Mouse (Mus musculus): ENCODE measurements around the gene Nup210.

Nup210 gene

GRCm38 (mm10) chr6:91116244-91117145 lies at the start of gene Nup210:
Gene Nup210, minus strand, starts transcription at chr6:91116829.
- peak; percentile 96 for DNase-seq

GRCm38 (mm10) chr6:91165210-91165609 lies 48.6 kb upstream of the Nup210 start:
- DNase-seq = peak; percentile 85

- no peak for DNase-seq
Observed at GRCm38 (mm10) chr6:91164584-91164983, 48.0 kb upstream of the Nup210 start.

GRCm38 (mm10) chr6:91163195-91163911 lies 46.7 kb upstream of the Nup210 start:
- peak; percentile 94 for DNase-seq

DNA sequence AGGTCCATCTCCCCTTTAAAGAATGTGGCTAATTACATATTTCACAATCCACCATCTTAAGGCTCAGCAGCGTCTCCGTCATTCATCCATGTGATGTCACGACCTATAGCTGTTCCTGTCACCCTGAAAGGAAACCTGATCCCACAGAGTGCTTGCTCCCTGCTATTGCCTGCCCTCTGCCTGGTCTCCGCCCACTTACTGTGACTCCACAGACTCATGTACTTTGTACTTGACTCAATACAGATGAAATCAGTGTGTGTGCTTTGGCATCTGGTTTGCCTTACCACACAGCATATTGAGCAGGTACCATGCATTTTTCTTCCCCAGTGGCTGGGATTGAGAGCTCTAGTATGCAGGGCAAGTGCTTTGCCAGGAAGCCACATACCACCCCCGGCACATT lies 45.7 kb upstream of the Nup210 start:
- DNase-seq = peak; percentile 76

DNA sequence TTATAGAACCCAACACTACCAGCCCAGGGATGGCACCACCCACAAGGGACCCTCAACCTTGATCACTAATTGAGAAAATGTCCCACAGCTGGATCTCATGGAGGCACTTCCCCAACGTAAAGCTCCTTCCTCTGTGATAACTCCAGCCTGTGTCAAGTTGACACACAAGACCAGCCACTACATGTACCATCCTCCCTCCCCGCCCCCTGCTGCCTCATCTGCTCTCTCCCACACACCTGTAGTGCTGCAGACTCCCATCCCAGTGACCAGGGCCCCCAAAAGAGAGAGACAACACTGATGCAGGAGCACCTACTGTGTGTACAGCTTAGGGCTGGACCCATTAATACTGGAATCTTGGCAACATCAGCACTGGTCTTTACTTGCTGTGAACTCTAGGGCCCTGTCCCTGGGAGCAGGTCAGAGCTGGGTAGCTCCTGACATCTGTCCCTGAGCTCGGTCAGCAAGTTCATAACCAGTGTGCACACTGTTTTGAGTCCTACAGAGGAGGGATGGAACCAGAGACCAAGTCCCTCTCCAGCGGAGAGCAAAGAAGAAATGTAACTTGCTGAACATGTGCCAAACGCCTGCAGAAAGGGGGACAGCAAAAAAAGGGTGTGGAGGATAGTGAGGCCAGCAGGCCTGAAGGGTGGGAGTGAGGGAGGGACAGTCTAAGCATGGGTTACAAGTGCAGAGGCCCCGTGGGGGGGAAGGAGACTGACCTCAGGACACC lies 45.0 kb upstream of the Nup210 start:
- peak; percentile 58 for DNase-seq

GRCm38 (mm10) chr6:91160976-91161375 lies 44.3 kb upstream of the Nup210 start:
- DNase-seq = no peak

DNA sequence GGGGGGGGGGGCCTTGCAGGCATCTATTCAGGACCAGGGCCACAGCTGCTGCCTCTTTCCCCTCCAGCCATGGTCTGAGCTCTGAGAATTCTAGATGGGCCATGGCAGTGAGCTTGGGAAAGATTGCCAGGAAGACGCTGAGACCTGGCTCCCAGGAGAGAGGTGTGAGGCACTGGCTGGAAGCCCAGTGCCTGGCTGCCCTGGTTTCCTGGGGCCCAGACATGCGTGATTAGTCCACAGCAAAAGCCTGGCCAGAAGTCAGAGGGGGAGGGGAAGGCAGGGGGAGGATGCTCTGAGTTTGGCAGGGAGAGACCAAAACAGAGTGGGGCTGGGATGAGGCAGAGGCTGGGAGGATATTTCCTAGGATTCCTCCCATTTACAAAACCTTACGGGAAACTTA lies 43.8 kb upstream of the Nup210 start:
- DNase-seq = peak; percentile 40

GRCm38 (mm10) chr6:91159047-91159446 lies 42.4 kb upstream of the Nup210 start:
- DNase-seq = peak; percentile 84

DNA sequence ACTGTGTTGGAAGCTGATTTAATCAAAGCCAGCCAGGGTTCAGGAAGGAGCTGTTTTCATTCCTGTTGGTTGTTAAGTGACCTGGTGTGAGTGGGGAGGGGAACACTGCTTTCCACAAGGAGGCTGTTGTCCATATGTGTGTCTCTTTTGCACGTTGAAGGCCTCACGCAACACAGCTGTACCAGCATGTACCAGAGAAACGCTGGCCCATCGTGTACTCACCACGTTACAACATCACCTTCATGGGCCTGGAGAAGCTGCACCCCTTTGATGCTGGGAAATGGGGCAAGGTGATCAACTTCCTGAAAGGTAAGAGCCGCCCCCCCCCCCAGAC lies 40.6 kb upstream of the Nup210 start:
- DNase-seq = no peak

DNA sequence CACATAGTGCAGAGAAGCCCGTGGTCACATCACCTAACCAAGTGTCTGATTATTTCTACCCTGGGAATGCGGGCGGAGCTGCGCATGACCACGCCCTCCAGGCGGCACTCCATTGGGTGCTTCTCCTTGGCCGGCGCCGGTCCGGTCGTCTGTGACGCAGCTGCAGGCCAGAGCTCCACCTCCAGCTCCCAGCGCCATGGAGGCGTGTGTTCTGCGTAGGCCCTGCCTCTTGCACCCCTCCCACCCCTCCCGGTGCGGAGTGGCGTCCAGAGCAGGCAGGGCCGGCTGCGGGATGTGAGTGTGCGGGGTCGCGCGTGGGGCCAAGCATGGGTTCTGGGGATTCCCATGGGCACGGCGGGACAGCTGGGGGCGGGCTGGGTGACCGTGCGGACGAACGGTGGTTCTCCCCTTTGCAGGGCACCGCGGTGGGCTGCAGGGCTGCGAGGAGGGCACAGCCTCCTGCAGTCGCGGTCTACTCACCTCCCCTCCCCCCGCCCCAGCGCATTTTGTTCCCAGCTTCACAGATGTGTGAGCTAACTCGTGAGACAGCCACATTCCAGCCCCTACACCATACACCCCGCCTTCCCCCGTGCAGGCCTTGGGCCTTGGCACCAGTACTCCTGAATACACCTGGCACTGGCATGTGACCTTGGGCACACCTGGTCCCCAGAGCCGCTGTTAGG lies 40.1 kb upstream of the Nup210 start, which contains the start of gene Hdac11:
TSS of gene Hdac11 (plus strand) at position 112 of the 683 bp plus-strand sequence.
- peak; percentile 98 for DNase-seq

- DNase-seq = no peak
Observed at GRCm38 (mm10) chr6:91156062-91156461, 39.4 kb upstream of the Nup210 start.

DNA sequence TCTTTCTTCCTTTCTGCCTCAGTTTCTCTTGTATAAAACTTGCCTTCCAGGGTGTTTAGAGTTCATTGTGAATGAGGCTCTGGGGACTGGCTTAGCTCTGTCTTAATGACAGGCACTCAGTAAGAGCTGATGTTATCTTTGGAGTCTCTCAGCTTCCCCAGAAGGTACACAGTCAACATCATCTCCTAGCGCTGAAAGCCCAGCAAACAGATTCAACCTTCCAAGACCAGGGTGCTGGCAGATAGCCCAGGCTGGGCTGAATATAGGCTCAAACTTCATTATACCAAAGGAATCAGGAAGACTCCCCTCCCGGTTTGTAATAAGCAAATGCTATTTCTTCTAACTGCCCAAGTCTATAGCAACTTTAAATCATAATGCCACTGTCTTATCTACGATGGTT lies 38.7 kb upstream of the Nup210 start:
- no peak for DNase-seq

GRCm38 (mm10) chr6:91154685-91155084 lies 38.1 kb upstream of the Nup210 start:
- no peak for DNase-seq

DNA sequence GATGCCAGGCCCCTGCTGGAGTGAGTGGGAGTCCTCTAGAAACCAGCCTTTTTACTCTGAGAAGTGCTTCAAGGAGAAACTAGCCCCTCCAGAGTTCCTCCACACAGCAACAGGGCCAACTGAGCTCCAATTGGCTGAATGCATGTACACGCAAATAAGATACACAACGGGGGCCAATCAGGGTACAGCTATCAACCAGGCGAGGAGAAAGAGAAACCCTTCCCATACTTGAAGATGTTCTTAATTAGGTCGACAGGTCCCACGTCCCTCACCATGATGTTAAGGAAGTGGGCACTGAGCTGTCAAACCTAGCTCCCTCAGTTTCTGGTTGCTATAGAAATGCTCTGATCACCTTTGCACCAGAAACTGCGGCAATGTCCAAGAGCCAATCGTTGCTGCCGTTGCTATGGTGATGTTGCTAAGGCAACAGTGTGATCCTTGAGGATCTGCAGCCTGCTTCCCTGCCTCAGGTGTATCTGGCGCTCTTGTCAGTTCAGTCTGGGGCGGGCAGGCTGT lies 37.0 kb upstream of the Nup210 start:
- DNase-seq = peak; percentile 53

- DNase-seq = no peak
Observed at GRCm38 (mm10) chr6:91152892-91153548, 36.4 kb upstream of the Nup210 start.

DNA sequence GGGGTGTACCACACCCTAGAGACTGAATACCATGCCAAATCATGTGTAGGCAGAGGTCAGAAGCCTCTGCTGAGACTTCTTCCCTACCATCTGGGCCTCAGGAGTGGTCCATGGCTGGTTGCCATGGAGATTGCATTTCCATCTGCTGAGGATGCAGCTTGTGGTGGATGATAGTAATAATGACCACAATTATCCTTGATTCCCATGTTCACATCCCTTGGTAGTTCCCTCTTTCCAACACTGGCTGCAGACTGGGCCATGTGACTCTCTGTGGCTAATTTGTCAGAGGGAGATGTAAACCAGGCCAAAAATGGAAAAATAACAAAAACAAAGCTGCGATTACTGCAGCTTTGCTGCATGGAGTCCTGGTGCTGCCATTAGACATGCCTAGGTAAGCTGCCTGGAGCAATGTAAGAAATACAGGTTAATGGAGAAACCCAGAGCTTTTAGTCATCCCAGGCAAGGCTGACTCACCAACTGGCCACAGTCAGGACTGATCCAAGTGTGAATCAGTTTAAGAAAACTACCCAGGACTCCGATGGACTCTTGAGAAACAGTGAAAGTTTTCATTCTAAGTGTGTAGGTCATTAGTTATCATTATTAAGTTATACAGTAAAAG lies 30.6 kb upstream of the Nup210 start:
- no peak for DNase-seq

GRCm38 (mm10) chr6:91146443-91147151 lies 30.0 kb upstream of the Nup210 start:
- no peak for DNase-seq

DNA sequence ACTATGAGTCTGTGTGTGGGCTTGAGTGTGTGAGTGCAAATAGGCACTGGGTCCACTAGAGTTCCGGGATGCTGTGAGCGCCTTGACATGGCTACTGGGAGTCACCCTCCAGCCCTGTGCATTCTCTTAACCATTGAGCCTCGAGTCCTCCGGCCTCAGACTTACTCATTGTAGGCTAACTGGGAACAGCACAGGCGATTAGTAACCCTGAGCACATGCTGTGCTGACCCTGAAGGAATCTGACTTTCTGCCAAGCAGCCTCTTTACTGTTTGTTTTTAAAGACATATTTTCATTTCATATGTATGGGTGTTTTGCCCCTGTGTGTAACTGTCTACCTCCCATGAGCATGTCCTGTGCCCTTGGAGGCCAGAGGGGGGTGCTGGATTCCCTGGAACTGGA lies 28.9 kb upstream of the Nup210 start:
- DNase-seq = no peak

GRCm38 (mm10) chr6:91145056-91145455 lies 28.4 kb upstream of the Nup210 start:
- DNase-seq = no peak

GRCm38 (mm10) chr6:91139846-91140245 lies 23.2 kb upstream of the Nup210 start:
- peak; percentile 87 for DNase-seq

Measured in liver (tissue).